ENCODE assay signal across 7 mouse cellular contexts in the genomic region with DNA sequence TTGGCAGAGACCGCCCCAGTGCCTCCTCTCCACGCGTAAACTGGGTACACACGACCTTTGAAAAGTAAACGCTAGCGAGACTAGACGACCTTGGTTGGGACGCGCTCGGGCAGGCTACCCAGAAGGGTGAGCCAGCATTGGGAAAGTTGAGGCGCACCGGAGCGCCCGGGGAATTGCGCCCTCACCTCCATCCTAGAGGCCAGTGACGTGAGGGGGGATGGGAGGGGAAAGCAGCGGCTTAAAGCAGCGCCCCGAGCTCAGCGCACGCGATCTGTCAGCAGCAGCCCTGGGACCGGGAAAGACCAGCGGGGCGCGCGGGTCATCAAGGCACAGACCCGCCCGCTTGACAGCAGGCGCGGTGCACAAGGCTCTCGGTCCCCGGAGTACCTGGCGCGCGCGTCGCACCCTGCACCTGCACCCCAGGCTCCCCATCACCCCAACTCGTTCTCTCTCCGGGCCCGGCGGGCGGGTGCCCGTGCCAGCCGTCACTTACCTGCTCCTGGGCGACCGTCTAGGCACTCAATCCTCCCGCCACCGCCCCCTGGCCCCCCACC. TPM values are rescaled to one million over a fixed set of nuclear protein-coding genes. Genes with fewer than 3 reads are reported as not detected.
DNase-seq lines count a peak whose midpoint lies in the region; ATAC-seq and TF ChIP-seq lines count a peak whose summit lies in the region.

No protein-coding gene starts in this region.

- under 1% methylated on average over 49 of the region's 49 CpGs for WGBS in heart, embryonic 12.5 days
- WGBS in kidney, postnatal 0 days, result under 1% methylated on average over 49 of the region's 49 CpGs

- no peak for TF ChIP-seq CTCF in C2C12 (IDR thresholded peaks at IDR 0.05; ENCODE audit: control insufficient read depth, insufficient read depth, insufficient read length)
- TF ChIP-seq CTCF in kidney, postnatal 0 days (IDR thresholded peaks at IDR 0.05; ENCODE audit: low read depth), result no peak

- peaks cover 38% of the 10 kb centered on the region for H3K4me1 ChIP-seq in heart, embryonic 12.5 days (replicated peaks)
- no peaks in the 10 kb centered on the region; the same call in 1 of the 2 replicates for H3K4me1 ChIP-seq in kidney, postnatal 0 days (replicated peaks; ENCODE audit: insufficient read depth, low read length)

- H3K79me2 ChIP-seq in C2C12 (ENCODE audit: control insufficient read depth, insufficient read depth), result peaks cover 52% of the 10 kb centered on the region

- peak overlapping the region; percentile 81 for H3K9ac ChIP-seq in heart, embryonic 12.5 days
- H3K9ac ChIP-seq in kidney, postnatal 0 days (ENCODE audit: low read depth, low read length), result peak overlapping the region; percentile 74

- peak overlapping the region; percentile 84 for H3K4me3 ChIP-seq in C2C12 (ENCODE audit: insufficient read depth, poor library complexity, severe bottlenecking)
- H3K4me3 ChIP-seq in heart, embryonic 12.5 days, result peak overlapping the region; percentile 70
- H3K4me3 ChIP-seq in kidney, postnatal 0 days (replicated peaks; ENCODE audit: low read depth, low read length), result peak overlapping the region; percentile 70

- peaks cover 9% of the 10 kb centered on the region for H3K36me3 ChIP-seq in C2C12 (ENCODE audit: control insufficient read depth, insufficient read depth)
- no peaks in the 10 kb centered on the region for H3K36me3 ChIP-seq in heart, embryonic 12.5 days
- H3K36me3 ChIP-seq in kidney, postnatal 0 days (ENCODE audit: insufficient read depth, low read length), result no peaks in the 10 kb centered on the region

- H3K4me2 ChIP-seq in heart, embryonic 12.5 days, result peak overlapping the region; percentile 94
- peak overlapping the region; percentile 99 for H3K4me2 ChIP-seq in kidney, postnatal 0 days (ENCODE audit: low read length)

- H3K27me3 ChIP-seq in C2C12 (ENCODE audit: control insufficient read depth, insufficient read depth, insufficient read length), result no peaks in the 10 kb centered on the region
- H3K27me3 ChIP-seq in heart, embryonic 12.5 days (replicated peaks), result no peaks in the 10 kb centered on the region
- no peaks in the 10 kb centered on the region for H3K27me3 ChIP-seq in kidney, postnatal 0 days (ENCODE audit: insufficient read depth, low read length)

- peak overlapping the region; percentile 74 for H3K27ac ChIP-seq in heart, embryonic 12.5 days (ENCODE audit: poor library complexity, severe bottlenecking)
- H3K27ac ChIP-seq in kidney, postnatal 0 days, result peak overlapping the region; percentile 76

- DNase-seq in ES-CJ7 (ENCODE audit: low read depth, low spot score), result peak; percentile 65
- DNase-seq in embryo, embryonic 11 days, result peak; percentile 73
- DNase-seq in kidney, postnatal 0 days (ENCODE audit: low spot score), result peak; percentile 40
- DNase-seq in lung, postnatal 14 days, result peak; percentile 49
- DNase-seq in spleen, postnatal 10 days (ENCODE audit: low spot score in 2 of 2), result peak; percentile 12 to 38

- peak overlapping the region; percentile 92 for H3ac ChIP-seq in C2C12 (ENCODE audit: control insufficient read depth, insufficient read length, low read depth)

- peaks cover 47% of the 10 kb centered on the region for H3K79me3 ChIP-seq in C2C12 (ENCODE audit: low read depth)

- peak; percentile 30 for ATAC-seq in heart, embryonic 12.5 days (ENCODE audit: insufficient number of reproducible peaks, low FRiP score)
- no peak; the same call in none of the 2 replicates for ATAC-seq in kidney, postnatal 0 days (replicated peaks; ENCODE audit: low FRiP score, low read depth)

- no peaks in the 10 kb centered on the region for H3K9me3 ChIP-seq in heart, embryonic 12.5 days (replicated peaks)
- no peaks in the 10 kb centered on the region for H3K9me3 ChIP-seq in kidney, postnatal 0 days (replicated peaks; ENCODE audit: low read length)

TF ChIP-seq in C2C12, 6 proteins besides CTCF, POLR2A, EP300 and RAD21:
- TF ChIP-seq FOSL1 (IDR thresholded peaks at IDR 0.05; ENCODE audit: insufficient read depth, low read length, poor library complexity, severe bottlenecking), result no peak
- no peak for TF ChIP-seq CEBPB (IDR thresholded peaks at IDR 0.05; ENCODE audit: low read depth)
- no peak for TF ChIP-seq MYOD1 (IDR thresholded peaks at IDR 0.05; ENCODE audit: control insufficient read depth, insufficient read length, low read depth)
- no peak for TF ChIP-seq MAX (IDR thresholded peaks at IDR 0.05)

RNA-seq across cellular contexts. Expression of gene Akap1, which starts 0.4 kb away (rescaled TPM):
- polyA plus RNA-seq in C2C12 (2012; fragmentation: generic; extraction: Trizol), result 24.8 TPM
- polyA plus RNA-seq in heart, embryonic 12.5 days (2016; fragmentation: Nextera tagmentation; extraction: Ambion mirVana), result 34.1 and 38.9 TPM in 2 replicates
- 16.9 and 17.5 TPM in 2 replicates for polyA plus RNA-seq in kidney, postnatal 0 days (2015; fragmentation: Nextera tagmentation; extraction: Ambion mirVana)
